In the genomic region with DNA sequence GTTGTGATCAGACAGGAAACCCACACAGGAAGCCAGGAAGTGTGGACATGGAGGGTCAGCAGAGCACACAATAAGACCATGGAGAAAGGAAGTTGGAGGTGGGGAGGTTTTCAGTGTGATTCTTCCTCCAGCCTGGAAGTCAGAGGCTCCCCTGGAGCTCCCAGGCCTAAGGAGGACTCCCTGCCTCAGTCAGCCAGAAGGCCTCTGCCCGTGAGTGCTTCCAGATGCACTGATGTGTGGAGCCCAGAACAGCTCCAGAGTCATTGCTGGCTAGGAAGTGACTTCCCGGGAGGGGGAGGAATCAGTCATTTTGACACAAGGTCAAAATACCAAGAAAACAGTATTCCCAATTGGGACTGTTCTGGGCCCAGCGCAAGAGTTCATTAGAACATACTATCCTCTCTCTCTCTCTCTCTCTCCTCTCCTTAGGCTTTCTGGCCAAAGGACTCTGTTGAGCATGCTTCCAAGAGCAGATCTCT, we compare ENCODE assay signal across 8 mouse cellular contexts.
DNase-seq lines count a peak whose midpoint lies in the region; ATAC-seq and TF ChIP-seq lines count a peak whose summit lies in the region.

No protein-coding gene starts in this region.

- TF ChIP-seq CTCF in stomach, postnatal 0 days (IDR thresholded peaks at IDR 0.05; ENCODE audit: low read depth) = no peak

- no peak for TF ChIP-seq POLR2A in limb, embryonic 14.5 days (IDR thresholded peaks at IDR 0.05; ENCODE audit: borderline replicate concordance, extremely low read depth, insufficient read depth, insufficient read length)

- intact Hi-C loops in heart, postnatal 10 days (cut with DNase I) = no loop called here

- TF ChIP-seq EP300 in stomach, postnatal 0 days (optimal IDR thresholded peaks at IDR 0.05) = no peak

- H3K4me3 ChIP-seq in brown adipose tissue, adult 24 weeks (ENCODE audit: insufficient read depth, low read depth, low read length) = no peak overlapping the region
- no peak overlapping the region for H3K4me3 ChIP-seq in embryonic facial prominence, embryonic 15.5 days (replicated peaks)
- no peak overlapping the region for H3K4me3 ChIP-seq in limb, embryonic 14.5 days (replicated peaks; ENCODE audit: low read length)
- H3K4me3 ChIP-seq in stomach, postnatal 0 days (ENCODE audit: low read depth, low read length) = no peak overlapping the region

- H3K4me1 ChIP-seq in brown adipose tissue, adult 24 weeks (ENCODE audit: control insufficient read depth, insufficient read depth, insufficient read length, low read length) = peaks cover 37% of the 10 kb centered on the region
- H3K4me1 ChIP-seq in embryonic facial prominence, embryonic 15.5 days = peaks cover 27% of the 10 kb centered on the region
- H3K4me1 ChIP-seq in limb, embryonic 14.5 days (ENCODE audit: control insufficient read depth, insufficient read depth, low read length) = peaks cover 16% of the 10 kb centered on the region
- H3K4me1 ChIP-seq in stomach, postnatal 0 days (replicated peaks; ENCODE audit: control insufficient read depth, insufficient read depth) = peaks cover 2% of the 10 kb centered on the region; the same call in 1 of the 2 replicates

- DNase-seq in heart, postnatal 10 days = peak; percentile 70 to 77
- peak; percentile 59 for DNase-seq in limb, embryonic 14.5 days (ENCODE audit: low spot score)
- DNase-seq in stomach, postnatal 0 days (ENCODE audit: low spot score) = no peak
- no peak for DNase-seq in T-cell, adult 2 months (ENCODE audit: low spot score)
- DNase-seq in cerebellum, adult 9-10 months = no peak
- DNase-seq in retina, postnatal 1 day = no peak

- no peaks in the 10 kb centered on the region for H3K36me3 ChIP-seq in embryonic facial prominence, embryonic 15.5 days
- H3K36me3 ChIP-seq in limb, embryonic 14.5 days (ENCODE audit: control insufficient read depth, insufficient read depth, low read length) = no peaks in the 10 kb centered on the region
- H3K36me3 ChIP-seq in stomach, postnatal 0 days (ENCODE audit: control insufficient read depth, insufficient read depth, low read length) = no peaks in the 10 kb centered on the region

- peak overlapping the region; percentile 58 for H3K27ac ChIP-seq in brown adipose tissue, adult 24 weeks (replicated peaks; ENCODE audit: low read depth, low read length)
- peak overlapping the region; percentile 44 for H3K27ac ChIP-seq in embryonic facial prominence, embryonic 15.5 days (replicated peaks)
- H3K27ac ChIP-seq in limb, embryonic 14.5 days (replicated peaks; ENCODE audit: low read depth, low read length) = peak overlapping the region; percentile 33; the same call in 1 of the 2 replicates
- H3K27ac ChIP-seq in stomach, postnatal 0 days (replicated peaks) = peak overlapping the region; percentile 5; the same call in 1 of the 2 replicates

- no peak overlapping the region for H3K4me2 ChIP-seq in embryonic facial prominence, embryonic 15.5 days (replicated peaks)
- no peak overlapping the region for H3K4me2 ChIP-seq in limb, embryonic 14.5 days (replicated peaks; ENCODE audit: low read depth, low read length, severe bottlenecking)
- H3K4me2 ChIP-seq in stomach, postnatal 0 days (replicated peaks; ENCODE audit: low read depth) = no peak overlapping the region

- H3K9me3 ChIP-seq in embryonic facial prominence, embryonic 15.5 days (replicated peaks) = no peaks in the 10 kb centered on the region
- H3K9me3 ChIP-seq in limb, embryonic 14.5 days (ENCODE audit: control insufficient read depth, low read length) = no peaks in the 10 kb centered on the region
- no peaks in the 10 kb centered on the region for H3K9me3 ChIP-seq in stomach, postnatal 0 days (ENCODE audit: control insufficient read depth, low read length)

- peak; percentile 52; the same call in 1 of the 2 replicates for ATAC-seq in embryonic facial prominence, embryonic 15.5 days (ENCODE audit: insufficient number of reproducible peaks, low FRiP score, low TSS enrichment, low read depth)
- peak; percentile 49; the same call in 1 of the 2 replicates for ATAC-seq in limb, embryonic 14.5 days (ENCODE audit: low FRiP score, low read depth)
- ATAC-seq in stomach, postnatal 0 days (ENCODE audit: low FRiP score, low TSS enrichment) = peak; percentile 68; the same call in 1 of the 2 replicates

- 51% methylated on average over 3 of the region's 3 CpGs for WGBS in embryonic facial prominence, embryonic 15.5 days
- WGBS in limb, embryonic 14.5 days = 33% methylated on average over 3 of the region's 3 CpGs
- 56% methylated on average over 3 of the region's 3 CpGs for WGBS in stomach, postnatal 0 days

- peaks cover 1% of the 10 kb centered on the region for H3K27me3 ChIP-seq in embryonic facial prominence, embryonic 15.5 days
- no peaks in the 10 kb centered on the region for H3K27me3 ChIP-seq in limb, embryonic 14.5 days (ENCODE audit: control insufficient read depth, insufficient read depth, low read length)
- no peaks in the 10 kb centered on the region for H3K27me3 ChIP-seq in stomach, postnatal 0 days (ENCODE audit: control insufficient read depth, insufficient read depth, low read length)

- no peak overlapping the region for H3K9ac ChIP-seq in embryonic facial prominence, embryonic 15.5 days
- H3K9ac ChIP-seq in limb, embryonic 14.5 days (ENCODE audit: low read depth, low read length, severe bottlenecking) = no peak overlapping the region
- H3K9ac ChIP-seq in stomach, postnatal 0 days (ENCODE audit: low read length) = no peak overlapping the region

Comparison
In these comparisons a context has a peak if more than half of its experiments do, and no peak if none do; other contexts are left out.
1. H3K27ac ChIP-seq: peak in every context shown above with its lines; median percentile 58 in brown adipose tissue, adult 24 weeks; 44 in embryonic facial prominence, embryonic 15.5 days; 33 in limb, embryonic 14.5 days; 5 in stomach, postnatal 0 days.
2. DNase-seq: peak in heart, postnatal 10 days (2 of 2) and limb, embryonic 14.5 days (single experiment); none in stomach, postnatal 0 days (single experiment), T-cell, adult 2 months (single experiment), cerebellum, adult 9-10 months (single experiment) and retina, postnatal 1 day (single experiment).
3. Peak in every context shown above with its lines, with median percentiles within 50 percentile points of each other: ATAC-seq.